Comparison of ENCODE assay signal across 8 mouse cellular contexts in genomic region chr8:120795944-120796635, GRCm38 (mm10). TPM values are rescaled to one million over a fixed set of nuclear protein-coding genes. Genes with fewer than 3 reads are reported as not detected.
A peak's percentile ranks its signal among the peaks of the same experiment; 100 is the strongest.
DNase-seq lines count a peak whose midpoint lies in the region; ATAC-seq and TF ChIP-seq lines count a peak whose summit lies in the region.

No protein-coding gene starts in this region.

- no peak overlapping the region for H3K4me3 ChIP-seq in bone marrow, adult 2 months (replicated peaks; ENCODE audit: control insufficient read depth, low read depth, low read length)
- no peak overlapping the region for H3K4me3 ChIP-seq in heart, embryonic 11.5 days (ENCODE audit: low read depth, low read length)
- H3K4me3 ChIP-seq in kidney, embryonic 16.5 days (ENCODE audit: low read length): no peak overlapping the region
- no peak overlapping the region for H3K4me3 ChIP-seq in liver, adult 2 months (ENCODE audit: insufficient read depth, low read depth, low read length)

- TF ChIP-seq CTCF in bone marrow, adult 2 months (IDR thresholded peaks at IDR 0.05; ENCODE audit: control insufficient read depth, insufficient read depth, low read length): peak; percentile 97
- TF ChIP-seq CTCF in liver, adult 2 months (IDR thresholded peaks at IDR 0.05; ENCODE audit: low read depth, low read length): peak; percentile 99

- TF ChIP-seq POLR2A in bone marrow, adult 2 months (IDR thresholded peaks at IDR 0.05; ENCODE audit: borderline replicate concordance, control insufficient read depth, low read depth, low read length): no peak
- no peak for TF ChIP-seq POLR2A in liver, adult 2 months (IDR thresholded peaks at IDR 0.05; ENCODE audit: extremely low read depth, insufficient read depth, low read length)

- H3K36me3 ChIP-seq in heart, embryonic 11.5 days (ENCODE audit: control insufficient read depth, insufficient read depth, low read length): no peaks in the 10 kb centered on the region
- H3K36me3 ChIP-seq in kidney, embryonic 16.5 days (ENCODE audit: insufficient read depth, low read length): no peaks in the 10 kb centered on the region
- H3K36me3 ChIP-seq in liver, adult 2 months (ENCODE audit: control insufficient read depth, insufficient read depth, low read length): no peaks in the 10 kb centered on the region
- H3K36me3 ChIP-seq in splenic B cell, adult 2 months (ENCODE audit: control insufficient read depth, insufficient read depth, low read length, poor library complexity, severe bottlenecking): no peaks in the 10 kb centered on the region

- H3K9me3 ChIP-seq in heart, embryonic 11.5 days (replicated peaks; ENCODE audit: control insufficient read depth, low read length): no peaks in the 10 kb centered on the region
- H3K9me3 ChIP-seq in kidney, embryonic 16.5 days (ENCODE audit: low read length): no peaks in the 10 kb centered on the region

- DNase-seq in A20 (ENCODE audit: low read depth, low spot score): peak; percentile 90
- peak; percentile 49 for DNase-seq in liver, adult 2 months (ENCODE audit: extremely low read depth, low read depth, low spot score)
- peak; percentile 84 to 86 for DNase-seq in natural killer cell, adult 2 months (ENCODE audit: low spot score in 2 of 2)
- DNase-seq in splenic B cell, adult 2 months (ENCODE audit: low read depth, low spot score): peak; percentile 93

- ATAC-seq in erythroblast, adult 5-6 weeks (replicated peaks; ENCODE audit: low FRiP score, poor library complexity, severe bottlenecking): 0 out of 2 replicates have a peak, but pooled peaks have one; percentile 51
- ATAC-seq in heart, embryonic 11.5 days (replicated peaks; ENCODE audit: insufficient number of reproducible peaks, low FRiP score, low TSS enrichment): peak; percentile 51; the same call in 1 of the 2 replicates
- peak; percentile 73 for ATAC-seq in kidney, embryonic 16.5 days (ENCODE audit: low FRiP score, low TSS enrichment)

- no peak overlapping the region for H3K9ac ChIP-seq in heart, embryonic 11.5 days (ENCODE audit: low read depth, low read length)
- H3K9ac ChIP-seq in kidney, embryonic 16.5 days (replicated peaks; ENCODE audit: low read length): no peak overlapping the region
- H3K9ac ChIP-seq in liver, adult 2 months (ENCODE audit: low read depth, low read length): no peak overlapping the region

- H3K27ac ChIP-seq in bone marrow, adult 2 months (ENCODE audit: control insufficient read depth, insufficient read depth, low read depth, low read length, poor library complexity): no peak overlapping the region
- no peak overlapping the region for H3K27ac ChIP-seq in heart, embryonic 11.5 days (ENCODE audit: low read depth, low read length)
- H3K27ac ChIP-seq in kidney, embryonic 16.5 days (ENCODE audit: low read length): no peak overlapping the region
- H3K27ac ChIP-seq in liver, adult 2 months (replicated peaks; ENCODE audit: insufficient read depth, low read depth, low read length): no peak overlapping the region

- no peak overlapping the region for H3K4me2 ChIP-seq in heart, embryonic 11.5 days
- H3K4me2 ChIP-seq in kidney, embryonic 16.5 days (replicated peaks; ENCODE audit: low read depth, low read length): no peak overlapping the region

- 53% methylated on average over 9 of the region's 9 CpGs for WGBS in bone marrow, adult 2 months
- 41% methylated on average over 9 of the region's 9 CpGs for WGBS in heart, embryonic 11.5 days (ENCODE audit: insufficient replicate concordance)
- 51% methylated on average over 9 of the region's 9 CpGs for WGBS in kidney, embryonic 16.5 days
- 40% methylated on average over 9 of the region's 9 CpGs for WGBS in liver, adult 2 months

- peaks cover 9% of the 10 kb centered on the region for H3K4me1 ChIP-seq in bone marrow, adult 2 months (ENCODE audit: control insufficient read depth, insufficient read depth, low read length)
- no peaks in the 10 kb centered on the region for H3K4me1 ChIP-seq in heart, embryonic 11.5 days (ENCODE audit: control insufficient read depth, insufficient read depth, low read length)
- no peaks in the 10 kb centered on the region for H3K4me1 ChIP-seq in kidney, embryonic 16.5 days (ENCODE audit: insufficient read depth, low read length)
- H3K4me1 ChIP-seq in liver, adult 2 months (ENCODE audit: control insufficient read depth, insufficient read depth, low read length): no peaks in the 10 kb centered on the region

- peaks cover 19% of the 10 kb centered on the region for H3K27me3 ChIP-seq in heart, embryonic 11.5 days (ENCODE audit: control insufficient read depth, insufficient read depth, low read length)
- H3K27me3 ChIP-seq in kidney, embryonic 16.5 days (ENCODE audit: insufficient read depth, low read length): peaks cover 2% of the 10 kb centered on the region; the same call in 1 of the 2 replicates
- no peaks in the 10 kb centered on the region for H3K27me3 ChIP-seq in liver, adult 2 months (ENCODE audit: control insufficient read depth, insufficient read depth, low read length)
- H3K27me3 ChIP-seq in splenic B cell, adult 2 months (ENCODE audit: control insufficient read depth, insufficient read depth, low read length, poor library complexity, severe bottlenecking): no peaks in the 10 kb centered on the region

- H3K79me2 ChIP-seq in liver, adult 2 months (ENCODE audit: control insufficient read depth, insufficient read depth, low read length): no peaks in the 10 kb centered on the region

RNA-seq across cellular contexts. Expression of gene Irf8, which starts 59.9 kb away (rescaled TPM):
- 32.8 and 80.9 TPM in 2 replicates for polyA plus RNA-seq in bone marrow, adult 2 months (2011; ENCODE audit: insufficient read depth, insufficient read length, low replicate concordance, missing spikeins)
- 14.6 and 17.5 TPM in 2 replicates for total RNA-seq in erythroblast, adult 5-6 weeks (2015; ENCODE audit: low replicate concordance)
- 21.6 and 24.6 TPM in 2 replicates for total RNA-seq in erythroblast, adult 5-6 weeks (2017; ENCODE audit: low replicate concordance)
- polyA plus RNA-seq in heart, embryonic 11.5 days (2014; fragmentation: Nextera tagmentation; extraction: Ambion mirVana): 3.2 and 3.9 TPM in 2 replicates
- 10.0 and 10.9 TPM in 2 replicates for polyA plus RNA-seq in kidney, embryonic 16.5 days (2015; fragmentation: Nextera tagmentation; extraction: Ambion mirVana)
- total RNA-seq in liver, adult 2 months (2014; rRNA removed): 5.5 and 7.6 TPM in 2 replicates
- polyA plus RNA-seq in liver, adult 2 months (2012; rRNA removed): 3.3 and 7.0 TPM in 2 replicates
